Mouse (Mus musculus): Measurements from ENCODE around the gene Slc35a5. TPM values are rescaled to one million over a fixed set of nuclear protein-coding genes. Genes with fewer than 3 reads are reported as not detected.

Gene Slc35a5
- polyA plus RNA-seq, 1 experiment = 8.3 TPM

DNA sequence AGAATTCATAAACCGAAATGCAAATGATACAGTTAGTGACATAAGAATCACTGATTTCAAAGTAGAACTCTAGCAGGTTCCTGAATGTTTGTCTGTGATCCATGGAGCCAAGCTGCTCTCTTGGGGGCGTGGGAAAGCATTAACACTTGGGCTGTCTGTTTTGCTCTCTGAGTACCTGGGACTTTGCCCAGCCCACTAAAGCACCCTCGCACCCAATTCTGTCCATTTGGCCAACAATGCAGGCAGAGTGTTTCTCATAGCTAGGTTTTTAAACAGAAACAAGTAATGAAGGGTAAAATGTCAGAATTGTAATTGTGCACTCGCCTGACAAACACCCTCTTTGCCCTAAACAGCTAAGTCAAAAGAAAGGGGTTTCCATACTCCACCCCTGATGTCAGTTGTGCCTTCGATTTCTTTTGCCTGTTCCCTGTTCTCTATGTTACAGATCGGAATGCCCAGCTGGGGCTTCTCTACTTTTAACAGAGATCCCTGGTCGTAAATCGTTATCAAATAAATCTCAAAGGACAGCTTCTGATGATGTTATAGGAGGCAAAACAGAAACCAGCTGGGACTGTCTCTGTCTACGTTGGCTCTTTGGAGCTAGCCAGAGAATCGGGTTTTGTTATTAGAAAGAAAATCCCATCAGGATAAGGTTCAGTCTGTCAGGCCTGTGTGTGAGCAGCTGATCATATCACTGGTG is 60.2 kb downstream of the Slc35a5 start:
- DNase-seq (ENCODE audit: low read depth in 1 of 2, low spot score in 2 of 2) = no peak
- Histone ChIP-seq H3K36me3 (ENCODE audit: control insufficient read depth, insufficient read depth, low read length) (no peaks in the 10 kb centered on the region), H3K27ac (ENCODE audit: insufficient read depth, low read length) (no peak overlapping the region), H3K4me3 (ENCODE audit: extremely low read depth, insufficient read depth, insufficient read length) (no peak overlapping the region), H3K4me1 (ENCODE audit: control insufficient read depth, insufficient read depth, insufficient read length) (no peaks in the 10 kb centered on the region), H3K27me3 (ENCODE audit: control insufficient read depth, insufficient read depth, low read length) (no peaks in the 10 kb centered on the region)
- 85% methylated on average over 10 of the region's 10 CpGs for WGBS
- TF ChIP-seq POLR2A (IDR thresholded peaks at IDR 0.05; ENCODE audit: low read depth, low read length) = no peak
- TF ChIP-seq CTCF (IDR thresholded peaks at IDR 0.05; ENCODE audit: extremely low read depth, insufficient read depth, insufficient read length, insufficient replicate concordance) = no peak

DNA sequence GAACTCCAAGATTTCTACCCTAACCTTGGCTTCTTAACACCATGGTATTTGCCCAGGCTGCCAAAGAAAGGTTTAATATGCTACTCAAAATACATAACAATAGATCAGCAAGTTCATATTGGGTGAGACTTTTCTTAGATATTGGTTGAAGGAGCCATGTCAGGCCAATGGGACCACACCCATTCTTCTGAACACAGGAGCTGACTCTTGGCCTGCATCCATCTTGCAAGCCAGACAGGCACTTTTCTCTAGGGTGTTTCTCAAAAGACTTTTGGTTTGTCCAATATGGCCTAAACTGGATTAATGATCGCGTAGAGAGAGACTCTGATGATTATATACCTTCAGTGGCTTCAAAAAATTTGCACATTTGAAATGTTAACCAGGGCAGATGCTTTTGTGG is 61.0 kb downstream of the Slc35a5 start:
- H3K36me3 ChIP-seq (ENCODE audit: control insufficient read depth, insufficient read depth, low read length) = no peaks in the 10 kb centered on the region
- DNase-seq (ENCODE audit: low read depth in 1 of 2, low spot score in 2 of 2) = no peak
- no peak overlapping the region for H3K4me3 ChIP-seq (ENCODE audit: extremely low read depth, insufficient read depth, insufficient read length)
- no peak for TF ChIP-seq CTCF (IDR thresholded peaks at IDR 0.05; ENCODE audit: extremely low read depth, insufficient read depth, insufficient read length, insufficient replicate concordance)
- no peak for TF ChIP-seq POLR2A (IDR thresholded peaks at IDR 0.05; ENCODE audit: low read depth, low read length)
- 89% methylated on average over 2 of the region's 2 CpGs for WGBS
- no peaks in the 10 kb centered on the region for H3K27me3 ChIP-seq (ENCODE audit: control insufficient read depth, insufficient read depth, low read length)
- no peak overlapping the region for H3K27ac ChIP-seq (ENCODE audit: insufficient read depth, low read length)
- no peaks in the 10 kb centered on the region for H3K4me1 ChIP-seq (ENCODE audit: control insufficient read depth, insufficient read depth, insufficient read length)

DNA sequence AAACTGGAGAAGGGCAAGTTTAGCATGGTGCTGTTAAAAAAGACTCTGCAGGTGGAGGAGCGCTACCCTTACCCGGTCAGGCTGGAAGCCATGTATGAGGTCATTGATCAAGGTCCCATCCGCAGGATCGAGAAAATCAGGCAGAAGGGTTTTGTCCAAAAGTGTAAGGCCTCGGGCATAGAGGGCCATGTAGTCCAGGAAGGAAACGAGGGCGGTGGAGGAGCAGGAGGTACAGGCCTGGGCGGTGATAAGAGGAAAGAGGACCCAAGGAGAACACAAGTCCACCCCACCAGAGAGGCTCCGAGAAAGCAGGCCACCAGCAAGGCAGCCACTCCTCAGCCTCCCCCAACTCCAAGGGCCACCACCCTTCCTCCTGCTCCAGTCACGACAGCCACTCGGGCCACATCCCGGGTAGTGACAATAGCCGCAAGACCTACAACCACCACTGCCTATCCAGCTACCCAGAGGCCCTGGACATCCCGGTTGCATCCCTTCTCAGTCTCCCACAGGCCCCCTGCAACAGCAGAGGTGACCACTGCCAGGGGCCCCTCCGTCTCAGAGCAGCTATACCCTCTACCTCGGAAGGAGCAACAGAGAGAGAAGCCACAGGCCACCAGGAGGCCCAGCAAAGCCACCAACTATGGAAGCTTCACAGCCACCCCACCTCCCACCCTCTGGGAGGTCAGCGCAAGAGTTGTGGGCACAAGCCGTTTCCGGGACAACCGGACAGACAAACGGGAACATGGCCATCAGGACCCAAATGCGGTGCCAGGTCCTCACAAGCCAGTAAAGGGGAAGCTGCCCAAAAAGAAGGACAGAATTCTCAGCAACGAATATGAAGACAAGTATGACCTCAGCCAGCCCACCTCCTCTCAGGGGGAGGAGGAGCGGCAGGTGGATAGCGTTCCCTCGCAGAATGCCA is 62.7 kb downstream of the Slc35a5 start:
- Histone ChIP-seq H3K36me3 (ENCODE audit: control insufficient read depth, insufficient read depth, low read length) (no peaks in the 10 kb centered on the region), H3K4me1 (ENCODE audit: control insufficient read depth, insufficient read depth, insufficient read length) (no peaks in the 10 kb centered on the region), H3K4me3 (ENCODE audit: extremely low read depth, insufficient read depth, insufficient read length) (no peak overlapping the region; the same call in 1 of the 2 replicates), H3K27me3 (ENCODE audit: control insufficient read depth, insufficient read depth, low read length) (no peaks in the 10 kb centered on the region), H3K27ac (ENCODE audit: insufficient read depth, low read length) (peak overlapping the region; percentile 23; the same call in 1 of the 2 replicates)
- no peak for DNase-seq (ENCODE audit: low read depth in 1 of 2, low spot score in 2 of 2)
- no peak for TF ChIP-seq CTCF (IDR thresholded peaks at IDR 0.05; ENCODE audit: extremely low read depth, insufficient read depth, insufficient read length, insufficient replicate concordance)
- no peak for TF ChIP-seq POLR2A (IDR thresholded peaks at IDR 0.05; ENCODE audit: low read depth, low read length)
- 88% methylated on average over 26 of the region's 26 CpGs for WGBS

DNA sequence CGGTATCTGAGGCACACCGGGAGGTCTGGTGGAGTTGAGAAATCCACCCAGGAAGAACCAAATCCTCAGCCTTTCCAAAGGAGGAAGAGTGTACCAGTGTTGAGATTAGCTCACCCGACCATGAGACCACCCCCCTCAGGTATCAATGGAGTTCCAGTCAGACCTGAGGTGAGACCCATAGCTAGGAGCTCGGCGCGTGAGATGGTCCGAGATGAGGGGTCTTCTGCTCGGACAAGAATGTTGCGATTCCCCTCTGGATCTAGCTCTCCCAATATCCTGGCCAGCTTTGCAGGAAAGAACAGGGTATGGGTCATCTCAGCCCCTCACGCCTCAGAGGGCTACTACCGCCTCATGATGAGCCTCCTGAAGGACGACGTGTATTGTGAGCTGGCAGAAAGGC is 63.5 kb downstream of the Slc35a5 start:
- WGBS = 92% methylated on average over 13 of the region's 13 CpGs
- H3K4me3 ChIP-seq (ENCODE audit: extremely low read depth, insufficient read depth, insufficient read length) = no peak overlapping the region; the same call in 1 of the 2 replicates
- no peaks in the 10 kb centered on the region for H3K27me3 ChIP-seq (ENCODE audit: control insufficient read depth, insufficient read depth, low read length)
- no peak for TF ChIP-seq CTCF (IDR thresholded peaks at IDR 0.05; ENCODE audit: extremely low read depth, insufficient read depth, insufficient read length, insufficient replicate concordance)
- no peak for TF ChIP-seq POLR2A (IDR thresholded peaks at IDR 0.05; ENCODE audit: low read depth, low read length)
- DNase-seq (ENCODE audit: low read depth in 1 of 2, low spot score in 2 of 2) = no peak
- no peaks in the 10 kb centered on the region; the same call in 1 of the 2 replicates for H3K4me1 ChIP-seq (ENCODE audit: control insufficient read depth, insufficient read depth, insufficient read length)
- H3K27ac ChIP-seq (ENCODE audit: insufficient read depth, low read length) = peak overlapping the region; percentile 23; the same call in 1 of the 2 replicates
- H3K36me3 ChIP-seq (ENCODE audit: control insufficient read depth, insufficient read depth, low read length) = no peaks in the 10 kb centered on the region

DNA sequence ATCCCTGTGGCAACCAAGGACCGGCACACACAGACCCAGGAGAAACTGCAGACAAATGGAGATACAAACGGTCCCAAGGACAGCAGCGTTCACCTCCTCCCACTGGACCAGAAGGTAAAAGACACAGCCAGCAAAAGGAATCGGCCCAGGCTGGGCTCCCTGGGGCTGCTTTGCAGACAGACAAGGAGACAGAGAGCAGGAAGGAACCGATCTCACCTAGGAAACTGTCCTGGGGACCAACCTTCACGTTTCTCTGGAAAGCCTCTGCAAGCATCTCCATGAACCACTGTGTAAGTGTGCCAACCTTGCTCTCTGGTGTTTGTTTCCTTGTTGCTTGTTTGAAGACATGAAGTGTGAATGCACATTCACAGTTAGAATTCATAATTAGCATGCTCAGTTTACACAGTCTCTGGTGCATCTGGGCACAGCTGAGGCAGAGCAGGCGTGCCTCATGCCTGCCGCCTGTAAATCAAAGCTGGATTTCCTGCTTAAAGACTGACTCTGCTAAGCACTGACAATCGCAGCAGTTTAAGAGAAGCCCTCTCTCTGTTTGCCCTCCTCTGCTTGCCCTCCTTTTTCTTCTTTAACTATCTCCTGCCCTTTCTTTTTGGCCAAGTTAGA is 64.3 kb downstream of the Slc35a5 start:
- H3K36me3 ChIP-seq (ENCODE audit: control insufficient read depth, insufficient read depth, low read length) = no peaks in the 10 kb centered on the region
- H3K4me3 ChIP-seq (ENCODE audit: extremely low read depth, insufficient read depth, insufficient read length) = peak overlapping the region; percentile 0; the same call in 1 of the 2 replicates
- no peak for DNase-seq (ENCODE audit: low read depth in 1 of 2, low spot score in 2 of 2)
- no peak for TF ChIP-seq CTCF (IDR thresholded peaks at IDR 0.05; ENCODE audit: extremely low read depth, insufficient read depth, insufficient read length, insufficient replicate concordance)
- no peaks in the 10 kb centered on the region for H3K27me3 ChIP-seq (ENCODE audit: control insufficient read depth, insufficient read depth, low read length)
- 19% methylated on average over 9 of the region's 9 CpGs for WGBS
- H3K4me1 ChIP-seq (ENCODE audit: control insufficient read depth, insufficient read depth, insufficient read length) = no peaks in the 10 kb centered on the region; the same call in 1 of the 2 replicates
- no peak overlapping the region for H3K27ac ChIP-seq (ENCODE audit: insufficient read depth, low read length)

DNA sequence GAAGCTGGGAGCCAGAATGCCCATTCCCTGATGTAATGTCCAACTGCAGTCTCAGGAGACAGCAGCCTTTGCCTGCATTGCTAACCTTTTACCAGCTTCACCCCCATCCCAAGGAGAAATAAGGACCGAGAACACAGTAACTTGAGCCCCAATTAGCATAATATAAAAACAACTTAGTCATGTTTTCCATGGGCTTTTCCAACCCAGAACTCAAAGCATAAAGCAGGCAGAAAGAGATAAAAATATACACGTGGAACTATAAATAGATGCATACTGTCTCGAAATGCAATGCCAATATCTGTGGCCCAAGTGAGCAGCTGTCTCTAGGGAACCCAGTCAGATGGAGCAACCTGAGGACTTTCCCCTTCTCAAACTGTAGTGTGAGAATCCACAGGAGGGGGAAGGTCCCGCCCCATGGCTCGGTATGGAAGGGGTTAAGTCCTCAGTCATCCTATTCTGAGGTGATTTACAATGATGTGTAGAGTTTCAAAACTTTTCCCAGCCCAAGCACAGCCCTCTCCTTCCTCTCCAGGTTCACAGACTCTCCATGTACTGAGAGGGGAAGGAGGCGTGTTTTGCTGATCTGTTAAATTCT is 65.3 kb downstream of the Slc35a5 start, which contains the start of gene Ccdc80:
Gene Ccdc80 (plus strand): TSS at position 266 of the 595 bp plus-strand sequence.
- TF ChIP-seq POLR2A (IDR thresholded peaks at IDR 0.05; ENCODE audit: low read depth, low read length) = no peak
- H3K27ac ChIP-seq (ENCODE audit: insufficient read depth, low read length) = no peak within 1 kb of the TSS
- WGBS = 25% methylated on average over 6 of the region's 6 CpGs
- no peaks in the 10 kb centered on the region for H3K27me3 ChIP-seq (ENCODE audit: control insufficient read depth, insufficient read depth, low read length)
- no peaks in the 10 kb centered on the region; the same call in 1 of the 2 replicates for H3K4me1 ChIP-seq (ENCODE audit: control insufficient read depth, insufficient read depth, insufficient read length)
- peak within 1 kb of the TSS; percentile 0; the same call in 1 of the 2 replicates for H3K4me3 ChIP-seq (ENCODE audit: extremely low read depth, insufficient read depth, insufficient read length)
- no peak for DNase-seq (ENCODE audit: low read depth in 1 of 2, low spot score in 2 of 2)
- H3K36me3 ChIP-seq (ENCODE audit: control insufficient read depth, insufficient read depth, low read length) = no peaks in the 10 kb centered on the region

Measured in spleen, adult 2 months (tissue).